Mouse (Mus musculus) small intestine, adult 2 months (tissue): ENCODE results near the gene Wwox. TPM values are rescaled to one million over a fixed set of nuclear protein-coding genes. Genes with fewer than 3 reads are reported as not detected.

Experiments
- H3K27ac ChIP-seq: fragments of 200-500 bp; 2 replicates; pipeline ENCODE4 v1.5.1; 2012; ENCODE audit warnings: low read depth, low read length, control low read depth, inconsistent platforms; ENCODE audit not compliant: insufficient read depth
- H3K27me3 ChIP-seq: fragments of 200-500 bp; 2 replicates; pipeline ENCODE4 v1.6.1; 2012; ENCODE audit warnings: mild to moderate bottlenecking, moderate library complexity, low read length, inconsistent platforms; ENCODE audit not compliant: control insufficient read depth, insufficient read depth
- H3K36me3 ChIP-seq: fragments of 200-500 bp; 2 replicates; pipeline ENCODE4 v1.6.1; 2012; ENCODE audit warnings: mild to moderate bottlenecking, low read length, control low read depth, inconsistent platforms; ENCODE audit not compliant: control insufficient read depth, insufficient read depth
- H3K4me1 ChIP-seq: fragments of 200-500 bp; 2 replicates; pipeline ENCODE4 v1.6.1; 2012; ENCODE audit warnings: low read length, inconsistent platforms, mixed read lengths; ENCODE audit not compliant: control insufficient read depth, insufficient read depth, insufficient read length
- H3K4me3 ChIP-seq: fragments of 200-500 bp; 2 replicates; pipeline ENCODE4 v1.5.1; 2012; ENCODE audit warnings: low read depth, mild to moderate bottlenecking, control low read depth, inconsistent platforms, low read length, moderate library complexity
- CTCF ChIP-seq: fragments of 200-500 bp; IDR thresholded peaks from 2 replicates; pipeline ENCODE4 v1.5.1; 2012; ENCODE audit warnings: low read depth, mild to moderate bottlenecking, control low read depth, inconsistent platforms, low read length, moderate library complexity, mixed read lengths; ENCODE audit not compliant: insufficient replicate concordance, insufficient read length; ENCODE audit errors: extremely low read depth
- POLR2A ChIP-seq: fragments of 200-500 bp; IDR thresholded peaks from 2 replicates; pipeline ENCODE4 v1.6.1; 2012; ENCODE audit warnings: low read depth, mild to moderate bottlenecking, control low read depth, inconsistent platforms, low read length, moderate library complexity
- WGBS: fragments of 180-500 bp; shearing (Covaris S2); methylation state at CpG from one replicate; pipeline ENCODE4 v1.1.7; 2018; 5-methylcytosine and 5-hydroxymethylcytosine counted together
- polyA plus RNA-seq: library from polyadenylated mRNA; depleted of rRNA; stranded (reverse); fragments of >200 nt; gene quantifications from 2 replicates; pipeline ENCODE4 v1.2.3, GENCODE M21; 2012

Wwox gene
- polyA plus RNA-seq, 1 experiment = 6.0 TPM

DNA sequence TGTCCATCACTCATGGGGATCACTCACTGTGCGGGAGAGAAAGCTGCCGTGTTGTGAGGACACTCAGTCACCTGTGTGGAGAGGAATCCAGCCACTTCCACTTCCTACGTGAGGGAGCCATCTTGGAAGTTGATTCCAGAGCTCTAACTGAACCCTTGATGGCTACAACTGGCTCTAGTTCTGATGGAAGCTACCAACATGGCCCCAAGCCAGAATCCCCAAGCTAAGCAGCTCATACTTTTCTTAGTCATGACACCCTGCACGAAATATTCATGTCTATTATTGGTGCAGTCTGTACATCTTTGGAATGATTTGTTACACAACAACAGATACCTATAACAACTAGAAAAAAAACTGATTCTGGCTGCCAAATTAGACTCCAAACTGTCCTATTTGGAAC, 523.8 kb downstream of the Wwox start:
- Histone ChIP-seq H3K27me3 (no peaks in the 10 kb centered on the region), H3K27ac (no peak overlapping the region), H3K36me3 (no peaks in the 10 kb centered on the region), H3K4me1 (peaks cover 3% of the 10 kb centered on the region; the same call in 1 of the 2 replicates), H3K4me3 (no peak overlapping the region)
- TF ChIP-seq CTCF (no peak), POLR2A (no peak)
- 84% methylated on average over 4 of the region's 4 CpGs for WGBS

DNA sequence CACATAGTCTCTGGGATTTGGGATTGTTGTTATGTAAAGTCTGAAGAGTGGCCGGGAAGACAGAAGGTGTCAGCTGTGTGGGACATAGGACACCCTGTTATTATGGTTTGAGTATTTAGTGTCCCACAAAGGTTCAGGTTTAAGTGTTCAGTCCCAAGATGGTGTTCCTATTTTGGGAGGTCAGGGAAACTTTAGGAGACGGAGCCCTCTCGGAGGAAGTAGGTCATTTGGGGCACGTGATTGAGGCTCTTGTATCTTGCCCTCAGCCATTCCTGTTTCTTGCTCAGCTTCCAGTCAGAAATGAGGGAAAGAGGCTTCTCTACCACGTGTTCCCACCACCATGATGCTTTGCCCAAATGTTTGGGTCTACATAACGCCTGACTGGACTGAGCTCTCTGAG, 524.8 kb downstream of the Wwox start:
- no peak overlapping the region for H3K27ac ChIP-seq
- TF ChIP-seq POLR2A (no peak), CTCF (no peak)
- no peaks in the 10 kb centered on the region for H3K36me3 ChIP-seq
- 94% methylated on average over 6 of the region's 6 CpGs for WGBS
- H3K27me3 ChIP-seq = no peaks in the 10 kb centered on the region
- peaks cover 3% of the 10 kb centered on the region; the same call in 1 of the 2 replicates for H3K4me1 ChIP-seq
- no peak overlapping the region for H3K4me3 ChIP-seq

DNA sequence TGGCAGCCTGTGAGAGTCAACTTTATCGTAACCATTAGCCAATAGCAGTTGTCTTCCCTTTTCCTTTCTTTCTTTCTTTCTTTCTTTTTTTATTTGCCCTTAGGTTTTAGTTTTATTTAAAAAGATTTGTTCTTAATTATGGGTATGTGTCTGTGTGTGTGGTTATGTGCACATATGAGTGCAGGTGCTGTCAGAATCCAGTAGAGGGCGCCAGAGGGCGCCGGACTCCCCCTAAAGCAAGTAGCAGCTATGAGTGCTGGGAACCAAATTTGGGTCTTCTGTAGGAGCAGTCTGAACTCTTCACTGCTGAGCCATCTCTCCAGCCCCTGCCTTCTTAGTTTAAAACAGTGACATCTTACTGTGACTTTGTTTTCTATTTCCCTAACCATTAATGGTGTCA, 529.4 kb downstream of the Wwox start:
- Histone ChIP-seq H3K4me3 (no peak overlapping the region), H3K27me3 (no peaks in the 10 kb centered on the region), H3K27ac (no peak overlapping the region), H3K4me1 (no peaks in the 10 kb centered on the region; the same call in 1 of the 2 replicates), H3K36me3 (no peaks in the 10 kb centered on the region)
- 87% methylated on average over 4 of the region's 4 CpGs for WGBS
- TF ChIP-seq CTCF (peak; percentile 36; the same call in 1 of the 2 replicates), POLR2A (no peak)

DNA sequence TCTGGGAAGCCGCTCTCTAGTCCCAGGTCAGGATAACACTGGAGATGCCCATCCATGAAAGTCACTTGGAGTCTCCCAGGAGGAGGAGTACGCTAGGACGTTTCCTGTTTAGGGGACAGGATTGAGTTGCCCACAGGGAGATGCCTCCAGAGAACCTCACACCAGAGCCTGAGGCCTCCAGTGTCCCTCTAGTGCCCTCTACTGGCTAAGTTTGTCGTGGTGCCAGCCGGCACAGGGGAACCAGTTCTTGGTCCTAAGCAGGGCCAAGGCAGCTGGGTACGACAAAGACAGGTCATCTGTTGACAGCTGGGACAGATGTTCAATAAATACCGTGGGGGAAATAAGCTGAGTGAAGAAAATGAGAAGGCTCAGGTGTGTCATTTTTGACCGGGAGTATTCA, 531.9 kb downstream of the Wwox start:
- H3K27ac ChIP-seq = no peak overlapping the region
- no peaks in the 10 kb centered on the region for H3K36me3 ChIP-seq
- peak; percentile 88; the same call in 1 of the 2 replicates for TF ChIP-seq CTCF
- TF ChIP-seq POLR2A = no peak
- no peak overlapping the region for H3K4me3 ChIP-seq
- no peaks in the 10 kb centered on the region for H3K27me3 ChIP-seq
- no peaks in the 10 kb centered on the region; the same call in 1 of the 2 replicates for H3K4me1 ChIP-seq
- 24% methylated on average over 8 of the region's 8 CpGs for WGBS

DNA sequence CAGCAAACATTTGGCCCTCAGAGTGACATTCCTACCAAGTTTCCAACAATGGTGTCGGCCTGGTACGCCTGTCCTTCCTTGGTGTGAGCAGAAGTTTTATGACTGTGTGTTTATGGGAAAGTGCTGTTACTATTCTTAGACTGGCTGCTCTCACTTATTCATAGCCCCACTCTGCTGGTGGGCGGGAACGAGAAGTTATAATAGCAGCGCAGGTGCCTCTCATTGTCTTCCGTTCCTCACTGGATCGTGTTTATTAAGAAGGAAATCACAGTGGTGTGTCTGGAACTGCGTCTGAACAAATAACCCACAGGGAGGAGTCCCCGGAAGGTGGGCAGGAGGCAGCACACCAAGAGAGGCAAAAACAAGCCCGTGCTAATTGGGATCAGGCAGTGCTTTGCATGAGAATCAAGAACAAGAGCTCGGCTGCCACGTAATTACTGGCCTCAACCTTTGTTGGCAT, 533.6 kb downstream of the Wwox start:
- Histone ChIP-seq H3K4me3 (no peak overlapping the region), H3K27me3 (no peaks in the 10 kb centered on the region), H3K27ac (no peak overlapping the region), H3K4me1 (no peaks in the 10 kb centered on the region; the same call in 1 of the 2 replicates), H3K36me3 (no peaks in the 10 kb centered on the region)
- TF ChIP-seq CTCF (no peak), POLR2A (no peak)
- 19% methylated on average over 12 of the region's 12 CpGs for WGBS

DNA sequence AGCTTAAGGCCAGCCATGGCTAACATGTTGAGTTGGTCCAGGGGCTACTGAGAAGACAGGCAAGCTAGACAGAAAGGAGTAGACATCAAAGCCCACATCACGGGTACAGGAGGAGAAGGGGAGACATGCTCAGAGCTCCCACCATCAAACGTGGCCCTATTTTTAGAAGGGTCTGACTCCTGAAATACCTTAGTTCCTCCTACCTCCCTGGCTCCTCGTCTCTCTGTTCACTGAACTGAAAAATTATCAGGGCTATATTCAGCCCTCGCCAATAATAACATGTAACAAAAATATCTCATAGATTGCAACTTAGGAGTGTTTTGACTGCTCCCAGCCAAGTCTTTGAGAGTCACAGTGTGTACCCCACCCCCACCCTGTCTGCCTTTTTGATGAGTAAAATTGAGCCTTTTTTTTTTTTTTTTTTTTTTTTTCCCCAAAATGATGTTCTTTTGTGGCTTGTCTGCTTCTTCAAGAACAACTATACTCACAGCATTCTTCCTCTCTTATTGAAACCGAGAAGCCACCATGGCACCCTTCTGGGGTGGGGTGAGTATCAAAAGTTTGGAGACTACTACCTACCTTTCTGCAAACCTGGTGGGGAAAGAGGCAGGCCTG, 535.0 kb downstream of the Wwox start:
- 78% methylated on average over 5 of the region's 5 CpGs for WGBS
- TF ChIP-seq POLR2A (no peak), CTCF (no peak)
- H3K27ac ChIP-seq = no peak overlapping the region

DNA sequence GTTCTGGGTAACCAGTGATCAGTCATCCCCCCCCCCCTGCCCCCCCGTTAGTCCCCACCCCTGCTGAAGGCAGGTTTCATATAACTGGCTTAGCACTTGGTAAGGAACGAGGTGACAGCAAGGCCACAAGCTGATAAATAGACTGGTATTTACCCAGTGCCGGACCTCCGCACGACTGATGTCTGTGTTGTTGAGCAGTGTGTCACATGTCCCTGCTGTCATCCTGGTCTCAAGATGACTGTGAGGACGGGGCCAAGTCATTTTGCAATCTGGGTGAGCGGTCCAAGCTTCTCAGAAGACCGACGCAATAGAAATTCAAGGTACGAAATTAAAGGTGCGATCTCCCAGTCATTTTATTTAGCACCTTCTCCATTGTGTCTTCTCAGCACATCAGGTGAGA, 538.3 kb downstream of the Wwox start:
- Histone ChIP-seq H3K27me3 (no peaks in the 10 kb centered on the region), H3K4me1 (no peaks in the 10 kb centered on the region; the same call in 1 of the 2 replicates), H3K4me3 (no peak overlapping the region), H3K36me3 (no peaks in the 10 kb centered on the region), H3K27ac (no peak overlapping the region)
- TF ChIP-seq POLR2A (no peak), CTCF (no peak)
- WGBS = 86% methylated on average over 11 of the region's 11 CpGs

More for the DNA sequence above, 535.0 kb downstream of the Wwox start:
- no peak overlapping the region for H3K4me3 ChIP-seq
- H3K27me3 ChIP-seq = no peaks in the 10 kb centered on the region
- H3K4me1 ChIP-seq = no peaks in the 10 kb centered on the region; the same call in 1 of the 2 replicates
- no peaks in the 10 kb centered on the region for H3K36me3 ChIP-seq
